Mouse (Mus musculus) cortical plate, adult 2 months (tissue): Measurements from ENCODE around the gene Trmt10a.

Source experiments
- CTCF ChIP-seq: fragments of 200-500 bp; IDR thresholded peaks from 2 replicates; pipeline ENCODE4 v1.5.1; 2011; ENCODE audit warnings: mild to moderate bottlenecking, control low read depth, low read length; ENCODE audit not compliant: insufficient read depth; ENCODE audit errors: extremely low read depth
- POLR2A ChIP-seq: fragments of 200-500 bp; IDR thresholded peaks from 2 replicates; pipeline ENCODE4 v1.6.1; 2011; ENCODE audit warnings: mild to moderate bottlenecking, low read length, control low read depth; ENCODE audit not compliant: insufficient read depth; ENCODE audit errors: extremely low read depth

DNA sequence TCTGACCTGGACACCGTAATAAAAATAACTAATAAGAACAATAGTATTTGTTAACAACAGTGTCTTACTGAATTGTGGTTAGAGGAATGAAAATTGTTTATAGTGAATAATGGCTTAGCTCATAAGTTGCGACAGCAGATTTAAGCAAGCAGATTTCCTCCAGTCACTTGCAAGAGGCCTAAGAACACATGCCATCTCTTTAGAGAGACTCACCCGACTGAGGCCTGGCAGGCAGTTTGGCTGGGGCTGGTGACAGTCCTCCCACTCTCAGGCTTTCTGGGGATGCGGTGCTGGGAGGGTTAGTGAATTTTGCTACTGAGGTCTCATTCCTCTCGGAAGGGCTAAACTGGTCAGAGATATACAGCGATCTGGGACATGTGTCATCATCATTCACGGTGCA, 40.1 kb downstream of the Trmt10a start:
- TF ChIP-seq CTCF (no peak), POLR2A (no peak)
